Mouse (Mus musculus): Measurements from ENCODE around the gene Krt20. TPM values are rescaled to one million over a fixed set of nuclear protein-coding genes. Genes with fewer than 3 reads are reported as not detected.
A peak's percentile ranks its signal among the peaks of the same experiment; 100 is the strongest.

Gene Krt20
- polyA plus RNA-seq, 1 experiment from 2014 or later: 1.8 TPM

DNA sequence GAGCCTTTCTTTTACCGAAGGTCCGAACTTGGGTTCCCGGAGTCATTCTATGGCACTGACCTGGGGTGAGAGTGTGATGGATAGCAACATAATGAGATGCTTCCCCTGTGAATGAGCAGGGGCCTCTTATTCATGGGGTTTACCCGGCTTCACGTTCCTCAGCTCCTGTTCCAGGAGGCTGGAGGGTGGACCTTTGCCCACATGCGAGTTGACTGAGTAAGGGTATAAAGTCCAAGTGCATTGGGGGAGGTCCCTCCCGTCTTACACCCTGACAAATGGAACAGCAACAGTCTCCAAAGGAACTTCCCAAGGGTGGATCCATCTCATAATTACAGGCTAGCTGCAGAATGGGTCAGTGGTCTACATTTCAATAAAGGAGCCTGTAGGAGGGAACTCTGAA is 23.8 kb upstream of the Krt20 start:
- no peaks in the 10 kb centered on the region for H3K4me1 ChIP-seq (ENCODE audit: insufficient read depth, low read length)
- ATAC-seq (ENCODE audit: low FRiP score, low TSS enrichment): no peak
- no peak overlapping the region for H3K9ac ChIP-seq (replicated peaks; ENCODE audit: low read length)
- peak overlapping the region; percentile 63; the same call in 1 of the 2 replicates for H3K27ac ChIP-seq (ENCODE audit: low read length)
- WGBS: 55% methylated on average over 7 of the region's 7 CpGs
- H3K27me3 ChIP-seq (ENCODE audit: insufficient read depth, low read length): 0 out of 2 replicates have a peak, but pooled peaks cover 4% of the 10 kb centered on the region
- no peaks in the 10 kb centered on the region for H3K9me3 ChIP-seq (ENCODE audit: low read length)
- no peaks in the 10 kb centered on the region for H3K36me3 ChIP-seq (ENCODE audit: insufficient read depth, low read length)
- no peak overlapping the region for H3K4me3 ChIP-seq (ENCODE audit: low read length)
- no peak overlapping the region for H3K4me2 ChIP-seq (replicated peaks; ENCODE audit: low read depth, low read length)

DNA sequence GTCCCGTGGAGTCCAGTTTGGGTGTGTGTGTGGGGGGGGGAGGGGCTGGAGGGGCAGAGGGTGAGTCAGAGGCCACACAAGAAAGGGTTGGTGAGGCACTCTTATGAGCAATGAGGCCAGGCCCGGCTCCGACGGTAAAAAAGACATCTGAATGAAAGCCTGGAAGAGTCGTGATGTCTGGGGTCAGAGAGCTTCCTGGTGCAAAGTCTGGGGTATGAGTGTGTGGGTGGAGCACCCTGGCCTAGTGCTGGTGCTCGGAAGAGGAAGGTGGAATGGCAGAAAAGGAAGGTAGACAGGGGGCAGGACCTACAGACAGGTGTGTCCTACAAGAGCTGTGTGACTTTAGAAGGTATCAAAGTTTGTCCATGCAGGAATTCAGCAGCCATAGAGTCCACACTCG is 20.9 kb upstream of the Krt20 start:
- no peak for ATAC-seq (ENCODE audit: low FRiP score, low TSS enrichment)
- Histone ChIP-seq H3K27me3 (ENCODE audit: insufficient read depth, low read length) (0 out of 2 replicates have a peak, but pooled peaks cover 2% of the 10 kb centered on the region), H3K27ac (ENCODE audit: low read length) (no peak overlapping the region), H3K4me1 (ENCODE audit: insufficient read depth, low read length) (0 out of 2 replicates have a peak, but pooled peaks cover 4% of the 10 kb centered on the region), H3K9ac (replicated peaks; ENCODE audit: low read length) (no peak overlapping the region), H3K9me3 (ENCODE audit: low read length) (no peaks in the 10 kb centered on the region), H3K36me3 (ENCODE audit: insufficient read depth, low read length) (no peaks in the 10 kb centered on the region), H3K4me2 (replicated peaks; ENCODE audit: low read depth, low read length) (no peak overlapping the region), H3K4me3 (ENCODE audit: low read length) (no peak overlapping the region)
- WGBS: 48% methylated on average over 7 of the region's 7 CpGs

DNA sequence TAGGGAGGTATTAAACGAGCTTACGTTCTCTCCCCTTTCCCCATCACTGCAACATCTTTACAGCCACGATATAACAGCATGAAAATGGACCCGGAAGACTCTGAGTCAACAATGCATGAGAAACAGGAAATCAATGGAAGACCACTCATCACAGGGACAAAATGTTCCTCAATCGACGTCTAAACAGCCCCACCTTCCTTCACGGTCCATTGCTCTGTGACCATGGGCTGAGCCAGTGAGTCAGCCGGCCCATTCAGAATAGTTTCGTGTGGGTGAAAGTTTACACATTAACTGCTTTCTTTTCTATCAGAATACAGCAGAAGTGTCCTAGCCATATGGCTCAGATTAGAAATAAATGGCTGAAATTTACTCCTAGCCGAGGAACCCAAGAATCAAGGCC is 16.8 kb upstream of the Krt20 start:
- WGBS: 55% methylated on average over 10 of the region's 10 CpGs
- Histone ChIP-seq H3K4me1 (ENCODE audit: insufficient read depth, low read length) (0 out of 2 replicates have a peak, but pooled peaks cover 4% of the 10 kb centered on the region), H3K27me3 (ENCODE audit: insufficient read depth, low read length) (no peaks in the 10 kb centered on the region), H3K4me2 (replicated peaks; ENCODE audit: low read depth, low read length) (no peak overlapping the region), H3K9me3 (ENCODE audit: low read length) (no peaks in the 10 kb centered on the region), H3K27ac (ENCODE audit: low read length) (peak overlapping the region; percentile 18; the same call in 1 of the 2 replicates), H3K36me3 (ENCODE audit: insufficient read depth, low read length) (no peaks in the 10 kb centered on the region), H3K9ac (replicated peaks; ENCODE audit: low read length) (no peak overlapping the region), H3K4me3 (ENCODE audit: low read length) (no peak overlapping the region)
- no peak for ATAC-seq (ENCODE audit: low FRiP score, low TSS enrichment)

DNA sequence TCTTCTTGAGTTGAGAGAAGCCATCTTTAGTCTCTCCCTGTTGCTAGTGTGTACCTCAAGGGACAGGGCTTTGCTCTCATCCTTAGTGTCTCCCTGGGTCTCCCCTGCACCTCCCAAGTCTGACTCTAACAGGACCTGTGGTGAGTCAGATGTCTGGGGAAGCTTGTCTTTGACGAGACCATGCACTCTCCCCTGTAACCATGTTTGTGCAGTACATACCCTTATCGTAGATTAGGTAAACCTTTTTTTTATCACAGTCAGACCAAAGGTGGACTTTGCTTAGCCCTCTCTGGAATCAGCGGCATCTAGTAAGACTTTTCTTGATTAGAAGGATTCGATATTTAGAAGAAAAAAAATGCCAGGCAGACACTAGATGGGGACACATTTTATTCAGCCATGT is 16.1 kb upstream of the Krt20 start:
- no peak for ATAC-seq (ENCODE audit: low FRiP score, low TSS enrichment)
- no peak overlapping the region for H3K4me3 ChIP-seq (ENCODE audit: low read length)
- no peaks in the 10 kb centered on the region for H3K27me3 ChIP-seq (ENCODE audit: insufficient read depth, low read length)
- no peaks in the 10 kb centered on the region for H3K36me3 ChIP-seq (ENCODE audit: insufficient read depth, low read length)
- no peak overlapping the region for H3K9ac ChIP-seq (replicated peaks; ENCODE audit: low read length)
- WGBS: 87% methylated on average over 4 of the region's 4 CpGs
- H3K4me1 ChIP-seq (ENCODE audit: insufficient read depth, low read length): 0 out of 2 replicates have a peak, but pooled peaks cover 4% of the 10 kb centered on the region
- no peaks in the 10 kb centered on the region for H3K9me3 ChIP-seq (ENCODE audit: low read length)
- H3K4me2 ChIP-seq (replicated peaks; ENCODE audit: low read depth, low read length): no peak overlapping the region
- H3K27ac ChIP-seq (ENCODE audit: low read length): no peak overlapping the region

DNA sequence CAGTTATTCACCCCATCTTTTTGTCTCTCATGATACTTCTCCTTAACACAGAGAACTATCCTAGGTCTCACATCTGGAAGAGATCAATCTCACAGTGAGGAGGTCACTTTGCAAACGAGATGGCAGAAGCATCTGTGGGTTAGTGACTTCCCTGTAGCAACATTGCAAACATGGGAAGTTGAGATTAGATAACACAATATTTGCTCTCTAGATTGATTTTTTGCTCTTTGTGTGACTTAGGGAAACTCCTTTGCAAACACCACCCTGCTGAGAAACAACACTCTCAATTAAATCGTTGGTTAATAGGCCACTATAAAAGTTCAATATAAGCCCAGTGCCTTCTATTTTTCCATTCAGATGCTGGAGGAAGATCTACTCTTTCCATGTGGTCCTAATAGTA is 10.8 kb upstream of the Krt20 start:
- Histone ChIP-seq H3K27me3 (ENCODE audit: insufficient read depth, low read length) (no peaks in the 10 kb centered on the region), H3K27ac (ENCODE audit: low read length) (no peak overlapping the region), H3K4me3 (ENCODE audit: low read length) (no peak overlapping the region), H3K9ac (replicated peaks; ENCODE audit: low read length) (no peak overlapping the region), H3K4me1 (ENCODE audit: insufficient read depth, low read length) (no peaks in the 10 kb centered on the region), H3K9me3 (ENCODE audit: low read length) (no peaks in the 10 kb centered on the region), H3K4me2 (replicated peaks; ENCODE audit: low read depth, low read length) (no peak overlapping the region), H3K36me3 (ENCODE audit: insufficient read depth, low read length) (no peaks in the 10 kb centered on the region)
- WGBS: 51% methylated on average over 2 of the region's 2 CpGs
- no peak for ATAC-seq (ENCODE audit: low FRiP score, low TSS enrichment)

DNA sequence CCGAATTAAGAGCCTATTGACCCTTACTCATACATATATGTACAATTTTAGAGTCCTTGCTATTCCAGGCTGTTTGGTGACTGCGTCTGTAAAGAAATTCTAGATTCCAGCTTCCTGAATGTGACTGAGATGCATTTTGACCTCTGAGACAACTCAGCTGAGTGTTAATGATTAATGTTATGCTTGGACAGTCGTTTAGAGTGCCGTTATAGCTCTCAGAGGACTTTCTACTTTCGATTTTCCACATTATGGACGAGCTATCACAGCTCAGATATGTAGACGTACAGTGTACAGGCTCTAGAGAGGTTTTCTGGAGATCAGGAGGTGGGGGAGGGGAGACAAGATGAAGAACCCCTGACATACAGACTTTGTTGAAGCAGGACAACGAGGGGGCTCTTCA is 3.3 kb upstream of the Krt20 start:
- H3K9me3 ChIP-seq (ENCODE audit: low read length): no peaks in the 10 kb centered on the region
- H3K36me3 ChIP-seq (ENCODE audit: insufficient read depth, low read length): no peaks in the 10 kb centered on the region
- H3K27me3 ChIP-seq (ENCODE audit: insufficient read depth, low read length): no peaks in the 10 kb centered on the region
- 44% methylated on average over 8 of the region's 8 CpGs for WGBS
- no peak for ATAC-seq (ENCODE audit: low FRiP score, low TSS enrichment)
- H3K9ac ChIP-seq (replicated peaks; ENCODE audit: low read length): no peak overlapping the region
- H3K4me3 ChIP-seq (ENCODE audit: low read length): no peak overlapping the region
- H3K4me2 ChIP-seq (replicated peaks; ENCODE audit: low read depth, low read length): no peak overlapping the region
- no peak overlapping the region for H3K27ac ChIP-seq (ENCODE audit: low read length)
- peaks cover 5% of the 10 kb centered on the region; the same call in 1 of the 2 replicates for H3K4me1 ChIP-seq (ENCODE audit: insufficient read depth, low read length)

DNA sequence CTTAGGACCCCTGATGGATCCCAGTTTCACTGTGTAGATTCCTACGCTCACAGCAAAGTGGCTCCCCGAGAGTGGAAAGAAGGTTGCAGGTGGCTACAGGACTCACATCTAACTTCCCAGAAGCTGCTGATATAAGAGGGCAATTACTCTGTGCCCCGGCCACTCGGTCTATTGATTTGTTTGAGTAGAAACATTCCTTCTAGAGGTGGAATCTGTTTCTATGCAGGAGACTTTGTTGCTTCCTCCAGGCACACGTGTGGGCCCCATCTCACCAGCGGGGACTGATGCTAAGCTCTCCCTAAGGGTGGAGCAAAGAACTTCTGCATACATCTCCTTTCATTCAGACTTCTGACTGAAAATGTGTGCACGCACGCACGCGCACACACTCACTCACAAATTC is 1.5 kb upstream of the Krt20 start:
- Histone ChIP-seq H3K36me3 (ENCODE audit: insufficient read depth, low read length) (no peaks in the 10 kb centered on the region), H3K27me3 (ENCODE audit: insufficient read depth, low read length) (no peaks in the 10 kb centered on the region), H3K4me1 (ENCODE audit: insufficient read depth, low read length) (peaks cover 5% of the 10 kb centered on the region; the same call in 1 of the 2 replicates), H3K9ac (replicated peaks; ENCODE audit: low read length) (no peak overlapping the region), H3K4me3 (ENCODE audit: low read length) (no peak overlapping the region), H3K9me3 (ENCODE audit: low read length) (no peaks in the 10 kb centered on the region), H3K4me2 (replicated peaks; ENCODE audit: low read depth, low read length) (no peak overlapping the region), H3K27ac (ENCODE audit: low read length) (no peak overlapping the region)
- 72% methylated on average over 10 of the region's 10 CpGs for WGBS
- ATAC-seq (ENCODE audit: low FRiP score, low TSS enrichment): no peak

DNA sequence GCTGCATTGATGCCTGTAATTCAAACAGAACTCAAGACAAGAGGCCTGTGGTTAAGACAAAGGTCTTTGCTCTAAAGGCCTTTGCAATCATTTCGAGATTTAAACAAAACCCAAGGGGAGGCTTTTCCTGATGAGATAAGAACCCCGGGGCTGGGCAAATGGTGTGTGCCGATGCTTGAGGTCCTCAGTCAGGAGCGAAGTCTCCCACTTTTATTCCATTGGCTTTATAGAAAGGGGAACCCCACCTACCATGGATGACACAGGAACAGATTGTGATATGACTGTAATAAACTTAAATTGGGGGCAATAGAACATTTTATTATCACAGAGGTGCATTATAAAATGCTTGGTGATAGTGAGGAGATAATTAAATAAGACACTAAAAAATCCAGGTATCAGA is 1.3 kb downstream of the Krt20 start:
- Histone ChIP-seq H3K4me2 (replicated peaks; ENCODE audit: low read depth, low read length) (no peak overlapping the region), H3K9ac (replicated peaks; ENCODE audit: low read length) (no peak overlapping the region), H3K27ac (ENCODE audit: low read length) (no peak overlapping the region), H3K9me3 (ENCODE audit: low read length) (no peaks in the 10 kb centered on the region), H3K4me1 (ENCODE audit: insufficient read depth, low read length) (peaks cover 5% of the 10 kb centered on the region; the same call in 1 of the 2 replicates), H3K36me3 (ENCODE audit: insufficient read depth, low read length) (no peaks in the 10 kb centered on the region), H3K27me3 (ENCODE audit: insufficient read depth, low read length) (no peaks in the 10 kb centered on the region), H3K4me3 (ENCODE audit: low read length) (no peak overlapping the region)
- 76% methylated on average over 4 of the region's 4 CpGs for WGBS
- no peak for ATAC-seq (ENCODE audit: low FRiP score, low TSS enrichment)

DNA sequence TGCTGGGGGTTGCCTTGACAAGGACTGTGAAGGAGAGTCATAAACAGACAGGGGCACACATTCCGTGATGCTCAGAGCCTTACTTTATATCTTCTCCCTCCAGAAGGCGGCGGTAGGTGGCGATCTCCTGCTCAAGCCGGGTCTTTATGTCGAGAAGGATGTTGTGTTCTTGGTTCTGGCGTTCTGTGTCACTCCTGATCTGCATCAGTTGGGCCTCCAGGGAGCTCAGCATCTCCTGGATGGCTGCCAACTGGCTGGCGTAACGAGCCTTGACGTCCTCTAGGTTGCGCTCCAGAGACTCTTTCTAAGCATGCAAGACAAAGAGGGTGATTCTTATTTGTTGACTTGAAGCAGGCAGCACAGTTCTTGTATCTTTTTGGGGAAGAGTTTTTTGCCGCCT is 7.3 kb downstream of the Krt20 start:
- H3K9me3 ChIP-seq (ENCODE audit: low read length): no peaks in the 10 kb centered on the region
- ATAC-seq (ENCODE audit: low FRiP score, low TSS enrichment): no peak
- H3K27ac ChIP-seq (ENCODE audit: low read length): no peak overlapping the region
- no peak overlapping the region for H3K9ac ChIP-seq (replicated peaks; ENCODE audit: low read length)
- no peaks in the 10 kb centered on the region for H3K4me1 ChIP-seq (ENCODE audit: insufficient read depth, low read length)
- H3K36me3 ChIP-seq (ENCODE audit: insufficient read depth, low read length): no peaks in the 10 kb centered on the region
- 56% methylated on average over 12 of the region's 12 CpGs for WGBS
- H3K4me2 ChIP-seq (replicated peaks; ENCODE audit: low read depth, low read length): no peak overlapping the region
- no peak overlapping the region for H3K4me3 ChIP-seq (ENCODE audit: low read length)
- H3K27me3 ChIP-seq (ENCODE audit: insufficient read depth, low read length): no peaks in the 10 kb centered on the region

DNA sequence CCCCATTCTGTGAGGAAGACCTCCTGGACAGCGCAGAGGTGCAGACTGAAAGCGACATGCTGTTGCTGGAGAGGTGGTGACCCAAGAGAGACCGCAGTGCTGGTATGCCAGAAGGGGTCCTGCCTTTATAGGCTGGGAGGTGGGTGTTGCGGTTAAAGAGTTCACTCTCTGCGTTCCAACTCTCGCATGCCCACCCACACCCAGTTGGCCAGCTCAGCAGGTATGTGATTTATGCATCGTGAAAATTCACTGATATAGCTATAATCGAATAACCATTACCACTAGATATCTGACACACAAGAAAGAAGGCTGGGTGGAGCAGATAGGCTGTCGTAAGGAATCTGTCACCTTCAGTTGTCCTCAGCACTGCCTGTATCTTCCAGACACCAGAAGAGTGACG is 15.8 kb downstream of the Krt20 start, which contains the start of gene Krt12:
Gene Krt12 (minus strand): TSS at position 101 of the 400 bp plus-strand sequence.
- H3K9ac ChIP-seq (replicated peaks; ENCODE audit: low read length): no peak within 1 kb of the TSS

More for the DNA sequence above, 15.8 kb downstream of the Krt20 start, which contains the start of gene Krt12:
- no peaks in the 10 kb centered on the region for H3K36me3 ChIP-seq (ENCODE audit: insufficient read depth, low read length)
- H3K4me1 ChIP-seq (ENCODE audit: insufficient read depth, low read length): no peaks in the 10 kb centered on the region
- 86% methylated on average over 10 of the region's 10 CpGs for WGBS
- no peak within 1 kb of the TSS for H3K4me3 ChIP-seq (ENCODE audit: low read length)
- no peak within 1 kb of the TSS for H3K4me2 ChIP-seq (replicated peaks; ENCODE audit: low read depth, low read length)
- no peaks in the 10 kb centered on the region for H3K27me3 ChIP-seq (ENCODE audit: insufficient read depth, low read length)
- H3K27ac ChIP-seq (ENCODE audit: low read length): no peak within 1 kb of the TSS
- no peak for ATAC-seq (ENCODE audit: low FRiP score, low TSS enrichment)
- H3K9me3 ChIP-seq (ENCODE audit: low read length): no peaks in the 10 kb centered on the region
